Mouse (Mus musculus) kidney, adult 11 months (tissue): ENCODE results near the gene Grin2a.
A peak's percentile ranks its signal among the peaks of the same experiment; 100 is the strongest.

Source experiments
- DNase-seq: peaks from one replicate; pipeline ENCODE4 v3.0.0; 2022

Grin2a gene

DNA sequence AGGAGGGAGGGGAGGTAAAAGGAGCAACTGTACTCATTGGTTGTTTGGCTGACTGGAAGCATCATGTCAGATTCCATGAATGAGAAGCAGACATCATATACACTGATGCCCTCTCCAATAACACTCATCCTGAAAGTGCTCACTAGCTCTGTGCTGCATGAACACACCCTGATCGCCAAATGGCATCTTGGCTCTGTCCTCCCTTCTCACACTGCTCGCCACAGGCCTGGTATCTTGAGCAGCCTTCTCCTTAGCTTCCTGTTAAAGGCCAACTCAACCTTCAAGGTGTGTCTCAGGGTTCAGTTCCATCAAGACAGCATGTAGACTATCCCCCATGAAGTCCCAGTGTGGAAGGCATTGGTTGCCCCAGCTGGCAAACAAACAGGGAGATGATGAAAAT lies 137.6 kb downstream of the Grin2a start:
- DNase-seq, result no peak

GRCm38 (mm10) chr16:9851265-9851988 lies 143.9 kb downstream of the Grin2a start:
- DNase-seq, result no peak

DNA sequence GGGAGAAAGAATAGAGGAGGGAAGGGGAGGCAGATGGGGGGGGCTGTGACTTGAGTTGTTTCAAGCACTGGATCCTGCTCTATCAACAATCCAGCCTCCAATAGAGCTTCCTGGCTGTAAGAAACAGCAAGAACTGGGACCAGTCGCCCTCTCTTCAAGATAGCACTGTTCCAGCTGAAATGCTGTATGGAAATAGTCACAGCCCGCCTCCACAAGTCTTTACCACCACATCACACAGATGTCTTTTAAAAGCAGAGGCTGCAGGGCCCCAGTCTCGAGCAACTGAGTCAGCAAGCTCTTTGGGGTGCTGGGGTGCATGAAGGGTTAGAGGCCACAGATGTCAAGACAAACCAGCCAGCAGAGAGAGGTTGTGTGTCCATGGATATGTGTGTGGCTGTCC lies 153.9 kb downstream of the Grin2a start:
- DNase-seq, result no peak

DNA sequence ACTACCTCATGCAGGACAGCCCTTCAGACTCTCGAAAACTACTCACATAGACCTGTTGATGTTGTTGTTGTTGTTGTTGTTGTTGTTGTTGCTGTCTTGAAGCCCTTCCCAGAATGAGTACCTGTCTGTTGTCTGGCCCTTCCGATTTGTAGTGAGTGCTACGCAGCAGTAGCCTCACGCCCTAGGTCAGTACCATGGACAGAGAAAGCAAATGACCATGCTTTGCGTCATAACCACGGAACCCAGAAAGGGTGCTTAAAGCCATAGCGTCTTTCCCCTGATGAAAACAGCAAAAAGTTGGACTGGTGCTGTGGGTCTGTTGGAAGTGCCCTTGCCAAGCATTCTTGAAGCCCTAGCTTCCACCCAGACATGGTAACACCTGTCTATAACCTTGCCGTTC lies 158.8 kb downstream of the Grin2a start:
- DNase-seq, result no peak

DNA sequence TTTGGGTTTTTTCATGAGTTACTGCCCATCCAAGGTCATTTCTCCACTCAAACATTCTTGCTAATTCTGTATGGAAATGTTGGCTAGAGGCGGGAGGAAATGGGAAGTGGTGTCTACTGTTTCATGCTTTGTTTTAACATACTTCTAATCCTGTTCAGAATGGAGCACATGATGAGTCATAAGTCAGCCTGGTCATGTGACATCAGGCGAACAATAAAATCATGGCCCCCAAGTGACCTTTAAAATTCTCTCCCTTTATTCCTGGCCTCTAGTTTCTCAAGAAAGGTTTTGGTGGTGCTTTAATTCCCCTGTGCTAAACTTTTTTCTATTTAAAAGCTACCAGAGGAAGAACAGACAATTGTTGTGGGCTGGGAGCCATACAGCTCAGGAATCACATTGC lies 161.1 kb downstream of the Grin2a start:
- DNase-seq, result no peak

DNA sequence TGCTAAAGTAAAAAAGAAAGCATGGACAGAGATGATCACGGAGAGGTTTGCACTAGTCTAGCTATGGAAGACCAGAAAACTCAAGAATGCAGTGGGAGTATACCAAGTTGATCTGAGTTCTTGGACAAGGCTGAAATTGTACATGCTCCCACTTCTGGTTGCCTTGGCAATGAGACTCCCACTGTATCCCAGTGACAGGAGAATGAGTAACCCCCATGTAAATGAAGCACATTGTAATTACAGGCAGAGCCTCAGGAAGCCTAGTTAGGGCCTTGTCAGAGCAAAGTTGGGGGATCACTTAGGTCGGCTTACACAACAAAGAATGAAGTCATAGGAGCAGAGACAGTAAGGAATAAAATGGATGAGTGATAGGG lies 170.3 kb downstream of the Grin2a start:
- no peak for DNase-seq

GRCm38 (mm10) chr16:9824436-9825109 lies 170.8 kb downstream of the Grin2a start:
- DNase-seq, result peak; percentile 7

DNA sequence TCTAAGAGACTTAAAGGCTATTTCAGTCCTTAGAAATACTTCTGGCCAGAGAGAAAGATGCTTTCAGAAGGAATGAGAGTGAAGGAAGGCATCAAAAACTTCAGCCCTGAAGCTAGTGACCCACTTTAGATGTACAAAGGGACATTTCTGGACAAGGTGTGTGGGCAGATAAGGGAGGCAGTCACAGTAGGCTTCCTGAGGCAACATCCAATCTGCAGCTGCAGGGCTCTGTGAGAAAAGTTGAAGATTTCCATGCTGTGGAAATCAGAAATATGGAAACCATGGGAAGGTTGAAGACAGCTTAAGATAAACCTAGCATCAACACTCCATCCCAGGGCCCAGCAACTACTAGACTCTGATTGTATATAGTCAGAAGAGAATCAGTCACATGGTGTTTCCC lies 171.7 kb downstream of the Grin2a start:
- DNase-seq, result no peak

- no peak for DNase-seq
Measured at GRCm38 (mm10) chr16:9819508-9819907, 175.9 kb downstream of the Grin2a start.

DNA sequence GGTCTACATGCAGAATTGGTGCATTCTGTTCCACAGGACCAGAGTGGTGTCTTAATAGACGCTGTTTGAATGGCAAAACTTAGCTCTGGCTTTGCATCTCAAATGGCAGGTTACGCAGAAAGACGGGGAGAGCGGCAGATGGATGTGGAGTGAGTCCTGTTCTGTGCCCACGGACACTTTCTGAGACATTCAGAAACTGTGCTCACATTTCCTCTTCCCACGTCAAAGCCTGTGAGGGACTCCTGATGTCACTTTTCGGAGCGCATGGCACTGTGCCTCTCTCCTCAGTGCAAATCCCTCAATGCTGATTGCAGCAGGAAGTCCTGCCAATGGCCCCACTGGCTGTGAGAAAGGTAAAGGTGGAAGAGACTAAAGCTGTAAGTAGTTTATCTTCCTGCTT lies 194.0 kb downstream of the Grin2a start:
- DNase-seq, result no peak

DNA sequence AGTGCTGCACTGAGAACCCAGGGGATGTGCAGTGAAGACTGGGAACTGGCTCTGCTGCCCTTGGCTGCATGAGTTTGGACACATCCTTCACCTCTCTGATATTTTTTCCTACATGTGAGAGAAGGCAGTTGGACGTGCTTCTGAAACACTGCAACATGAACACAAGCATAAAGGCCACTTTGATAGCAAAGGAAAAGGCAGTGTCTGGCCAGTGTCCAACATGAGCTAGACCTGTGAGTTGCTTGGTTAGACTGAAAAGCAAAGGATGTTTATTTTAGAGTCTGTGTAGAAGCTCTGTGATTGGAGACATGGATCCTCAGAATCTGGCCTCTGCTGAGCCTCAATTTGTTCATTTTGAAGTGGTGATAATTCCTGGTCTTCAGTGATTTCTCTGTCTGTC lies 195.1 kb downstream of the Grin2a start:
- no peak for DNase-seq

- DNase-seq, result no peak
Measured at GRCm38 (mm10) chr16:9792976-9793375, 202.4 kb downstream of the Grin2a start.

GRCm38 (mm10) chr16:9786261-9786660 lies 209.1 kb downstream of the Grin2a start:
- no peak for DNase-seq

- no peak for DNase-seq
Measured at GRCm38 (mm10) chr16:9785821-9786220, 209.5 kb downstream of the Grin2a start.

DNA sequence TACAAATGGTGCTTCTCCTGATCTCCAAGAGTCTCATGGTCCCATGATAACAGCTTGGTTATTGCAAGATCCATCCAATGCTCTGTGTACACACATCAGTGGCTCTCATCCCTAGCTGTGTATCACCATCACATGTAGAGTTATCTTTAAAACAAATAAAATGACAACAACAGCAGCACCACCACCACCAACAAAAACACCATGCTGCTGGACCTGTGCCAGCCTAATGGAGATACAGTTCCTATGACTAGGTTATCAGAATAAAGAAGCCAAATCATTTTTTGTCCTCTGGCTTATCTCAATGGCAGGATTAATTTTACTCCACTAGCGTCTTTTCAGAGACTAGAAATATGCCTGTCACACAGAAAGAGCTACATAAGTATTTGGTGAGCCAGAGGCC lies 226.4 kb downstream of the Grin2a start:
- DNase-seq, result no peak

DNA sequence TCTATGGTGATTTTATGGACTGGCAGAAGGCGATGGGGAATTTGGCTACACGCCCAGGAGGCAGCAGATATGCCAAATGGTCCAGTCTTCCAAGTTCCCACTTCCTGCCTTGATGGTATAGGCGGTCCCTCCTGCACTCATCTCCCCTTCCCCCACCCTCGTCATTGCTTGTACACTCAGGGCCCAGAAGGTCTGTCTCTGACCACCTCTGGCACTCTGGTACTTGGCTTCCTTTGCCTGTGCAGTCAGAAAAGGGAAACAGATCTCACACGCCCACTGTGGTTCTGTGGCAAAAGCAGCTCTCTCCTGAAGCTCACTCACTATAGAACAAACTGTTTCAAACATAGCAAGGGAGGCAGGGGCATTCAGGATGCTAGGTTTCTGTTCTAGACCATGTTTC lies 227.0 kb downstream of the Grin2a start:
- no peak for DNase-seq

DNA sequence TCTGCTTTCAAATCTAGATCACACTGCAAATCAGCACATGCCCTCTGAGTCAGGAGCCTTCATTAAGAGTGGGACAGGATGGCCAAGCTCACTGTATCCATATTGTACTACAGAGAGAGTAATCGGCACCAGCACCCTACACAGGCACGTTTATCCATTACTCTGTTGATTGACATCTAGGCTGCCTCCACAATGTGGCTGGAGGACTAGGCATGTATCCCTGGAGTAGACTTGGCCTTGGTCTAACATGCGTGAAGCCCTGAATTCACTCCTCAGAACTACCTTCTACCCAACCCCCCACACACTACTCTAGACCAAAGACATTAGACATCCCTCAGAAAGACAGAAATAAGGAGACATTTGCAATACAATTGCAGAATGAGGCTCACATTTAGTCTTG lies 227.4 kb downstream of the Grin2a start:
- no peak for DNase-seq

DNA sequence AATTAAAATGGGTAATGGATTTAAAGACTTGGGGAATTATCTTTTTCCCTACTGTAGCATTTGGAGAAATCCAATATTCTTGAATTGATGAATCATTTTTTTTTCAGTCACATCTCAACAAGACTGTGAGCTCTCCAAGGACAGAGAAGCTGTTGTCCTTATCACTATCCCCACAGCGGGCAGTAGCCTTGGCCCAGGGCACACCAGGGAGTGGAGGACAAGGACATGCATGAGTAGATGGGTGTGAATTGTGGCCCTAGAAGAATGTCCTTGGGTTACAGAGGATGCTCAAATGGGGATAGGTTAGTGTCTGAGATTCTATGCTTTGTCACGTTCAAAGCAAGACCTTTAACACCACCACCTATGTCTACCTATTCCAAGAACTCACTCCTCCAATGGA lies 231.3 kb downstream of the Grin2a start:
- no peak for DNase-seq

GRCm38 (mm10) chr16:9760347-9760746 lies 235.0 kb downstream of the Grin2a start:
- no peak for DNase-seq

DNA sequence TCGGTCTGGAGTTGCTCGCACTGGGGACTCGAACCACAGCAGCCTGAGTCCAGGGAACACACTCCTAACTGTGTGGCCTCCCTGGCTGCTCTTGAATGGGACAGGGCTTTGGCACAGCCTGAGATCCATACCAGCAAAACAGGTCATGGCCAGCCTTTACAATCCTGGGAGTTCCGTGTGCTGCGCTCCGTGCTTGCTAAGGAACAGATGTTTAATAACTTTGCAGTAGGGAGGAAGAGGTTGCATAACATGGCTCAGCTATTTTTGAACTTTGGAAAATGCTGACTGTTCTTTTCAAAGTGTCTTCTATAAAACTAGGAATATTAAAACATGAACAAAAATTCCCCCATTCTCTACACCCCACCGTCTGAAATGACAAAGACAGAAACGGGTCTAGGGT lies 238.5 kb downstream of the Grin2a start:
- DNase-seq, result no peak

DNA sequence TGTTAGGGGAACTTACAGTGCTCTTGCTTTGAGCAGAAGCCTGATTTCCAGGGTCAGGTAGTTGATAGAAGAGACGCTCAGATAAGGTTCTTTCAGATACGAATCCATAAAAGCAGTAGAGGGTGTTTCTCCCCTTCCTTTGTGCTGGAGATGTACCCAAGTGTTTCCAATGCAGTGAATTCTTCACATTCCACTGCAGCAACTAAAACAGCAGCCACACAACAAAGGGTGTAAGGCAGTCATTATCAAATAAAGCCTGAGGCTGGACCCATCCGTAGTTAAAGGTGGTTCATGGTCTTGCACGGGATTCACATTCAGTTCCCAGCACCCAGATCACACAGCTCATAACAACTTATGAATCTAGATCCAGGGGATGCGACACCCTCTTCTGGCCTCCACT lies 241.3 kb downstream of the Grin2a start:
- no peak for DNase-seq

- DNase-seq, result no peak
Measured at GRCm38 (mm10) chr16:9753045-9753444, 242.3 kb downstream of the Grin2a start.

DNA sequence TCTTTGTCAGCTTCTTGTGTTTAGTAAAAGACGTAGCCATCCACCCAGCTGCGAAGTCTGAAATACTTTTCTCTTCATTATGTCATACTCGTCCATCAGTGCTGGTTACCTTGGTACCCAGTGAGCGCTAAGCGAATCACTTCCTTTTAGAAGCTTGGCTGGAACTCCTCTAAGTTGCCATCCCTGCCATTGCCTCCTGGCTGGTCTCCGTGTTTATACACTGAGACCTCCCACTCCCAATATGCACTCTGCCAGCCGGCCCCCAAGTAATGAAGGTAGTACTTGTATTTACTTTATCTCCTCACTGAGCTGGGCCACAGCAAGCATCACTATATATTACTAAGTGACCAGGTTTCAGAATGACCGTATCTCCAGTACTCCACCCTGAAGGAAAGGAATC lies 242.8 kb downstream of the Grin2a start:
- DNase-seq, result no peak

GRCm38 (mm10) chr16:9751045-9751569 lies 244.3 kb downstream of the Grin2a start:
- DNase-seq, result no peak

- DNase-seq, result no peak
Measured at GRCm38 (mm10) chr16:9749661-9750060, 245.7 kb downstream of the Grin2a start.
